Mouse (Mus musculus) heart, embryonic 10.5 days (tissue): ENCODE data around the gene Tepsin. TPM values are rescaled to one million over a fixed set of nuclear protein-coding genes. Genes with fewer than 3 reads are reported as not detected.
A peak's percentile ranks its signal among the peaks of the same experiment; 100 is the strongest.

Experiments
- DNase-seq: peaks from one replicate; pipeline ENCODE4 v3.0.0-alpha.2; 2017; ENCODE audit warnings: low spot score
- H3K27ac ChIP-seq: fragments of 300-500 bp; sonication (generic); 2 replicates; pipeline ENCODE4 v1.5.1; 2016; ENCODE audit warnings: mild to moderate bottlenecking
- H3K27me3 ChIP-seq: fragments of 300-500 bp; sonication (generic); 2 replicates; pipeline ENCODE4 v1.6.1; 2016; ENCODE audit warnings: mild to moderate bottlenecking; ENCODE audit not compliant: poor library complexity, insufficient read depth, severe bottlenecking
- H3K36me3 ChIP-seq: fragments of 300-500 bp; sonication (generic); 2 replicates; pipeline ENCODE4 v1.6.1; 2016; ENCODE audit warnings: mild to moderate bottlenecking, moderate library complexity
- H3K4me1 ChIP-seq: fragments of 300-500 bp; sonication (generic); 2 replicates; pipeline ENCODE4 v1.6.1; 2016; ENCODE audit warnings: mild to moderate bottlenecking
- H3K4me3 ChIP-seq: fragments of 300-500 bp; sonication (generic); 2 replicates; pipeline ENCODE4 v1.5.1; 2016; ENCODE audit warnings: mild to moderate bottlenecking, moderate library complexity
- H3K9me3 ChIP-seq: fragments of 300-500 bp; sonication (generic); 2 replicates; pipeline ENCODE4 v1.6.1; 2016; ENCODE audit warnings: mild to moderate bottlenecking, moderate library complexity
- WGBS: fragments of 180-500 bp; shearing (Covaris S2); methylation state at CpG from one replicate; pipeline ENCODE4 v1.1.7; 2016; 5-methylcytosine and 5-hydroxymethylcytosine counted together
- polyA plus RNA-seq: library from polyadenylated mRNA; unstranded; fragments of >200 nt; fragmentation: Nextera tagmentation; extraction: Ambion mirVana; gene quantifications from 2 replicates; pipeline ENCODE4 v1.2.1, GENCODE M21; 2016

The Tepsin gene
- polyA plus RNA-seq, 1 experiment from 2014 or later = 23.2 TPM

GRCm38 (mm10) chr11:120126845-120127244, 28.3 kb upstream of the Tepsin start:
- Histone ChIP-seq H3K27me3 (no peaks in the 10 kb centered on the region), H3K36me3 (peaks cover 87% of the 10 kb centered on the region), H3K4me1 (peaks cover 6% of the 10 kb centered on the region; the same call in 1 of the 2 replicates), H3K9me3 (no peaks in the 10 kb centered on the region), H3K27ac (no peak overlapping the region), H3K4me3 (no peak overlapping the region)
- WGBS = 83% methylated on average over 2 of the region's 2 CpGs
- DNase-seq = no peak

- peaks cover 15% of the 10 kb centered on the region for H3K4me1 ChIP-seq
- no peak for DNase-seq
- WGBS = 88% methylated on average over 12 of the region's 12 CpGs
- no peaks in the 10 kb centered on the region for H3K9me3 ChIP-seq
- peaks cover 86% of the 10 kb centered on the region for H3K36me3 ChIP-seq
- H3K4me3 ChIP-seq = no peak overlapping the region
- no peaks in the 10 kb centered on the region for H3K27me3 ChIP-seq
- peak overlapping the region; percentile 42; the same call in 1 of the 2 replicates for H3K27ac ChIP-seq
Observed at GRCm38 (mm10) chr11:120122126-120122525, 23.6 kb upstream of the Tepsin start.

GRCm38 (mm10) chr11:120120642-120121420, 22.3 kb upstream of the Tepsin start:
- no peak for DNase-seq
- WGBS = 79% methylated on average over 17 of the region's 17 CpGs

GRCm38 (mm10) chr11:120119936-120120541, 21.5 kb upstream of the Tepsin start:
- no peak for DNase-seq
- Histone ChIP-seq H3K27ac (no peak overlapping the region), H3K27me3 (no peaks in the 10 kb centered on the region), H3K36me3 (peaks cover 92% of the 10 kb centered on the region), H3K4me1 (peaks cover 15% of the 10 kb centered on the region), H3K4me3 (no peak overlapping the region), H3K9me3 (no peaks in the 10 kb centered on the region)
- 74% methylated on average over 10 of the region's 10 CpGs for WGBS

More at GRCm38 (mm10) chr11:120120642-120121420, 22.3 kb upstream of the Tepsin start:
- H3K27me3 ChIP-seq = no peaks in the 10 kb centered on the region
- H3K36me3 ChIP-seq = peaks cover 89% of the 10 kb centered on the region
- no peak overlapping the region for H3K27ac ChIP-seq
- no peaks in the 10 kb centered on the region for H3K9me3 ChIP-seq
- peaks cover 15% of the 10 kb centered on the region for H3K4me1 ChIP-seq
- H3K4me3 ChIP-seq = no peak overlapping the region

- H3K27ac ChIP-seq = no peak overlapping the region
- H3K36me3 ChIP-seq = peaks cover 93% of the 10 kb centered on the region
- H3K4me1 ChIP-seq = peaks cover 15% of the 10 kb centered on the region
- 96% methylated on average over 7 of the region's 7 CpGs for WGBS
- no peak overlapping the region for H3K4me3 ChIP-seq
- H3K27me3 ChIP-seq = no peaks in the 10 kb centered on the region
- DNase-seq = no peak
- H3K9me3 ChIP-seq = no peaks in the 10 kb centered on the region
Observed at GRCm38 (mm10) chr11:120119108-120119507, 20.6 kb upstream of the Tepsin start.

- Histone ChIP-seq H3K4me3 (no peak overlapping the region), H3K36me3 (peaks cover 87% of the 10 kb centered on the region)
Observed at GRCm38 (mm10) chr11:120117626-120118025, 19.1 kb upstream of the Tepsin start.

GRCm38 (mm10) chr11:120114488-120115215, 16.1 kb upstream of the Tepsin start:
- H3K36me3 ChIP-seq = peaks cover 76% of the 10 kb centered on the region
- H3K27ac ChIP-seq = no peak overlapping the region
- DNase-seq = no peak

More at GRCm38 (mm10) chr11:120117626-120118025, 19.1 kb upstream of the Tepsin start:
- Histone ChIP-seq H3K27me3 (no peaks in the 10 kb centered on the region), H3K9me3 (no peaks in the 10 kb centered on the region), H3K27ac (no peak overlapping the region), H3K4me1 (peaks cover 20% of the 10 kb centered on the region)
- no peak for DNase-seq
- WGBS = 84% methylated on average over 2 of the region's 2 CpGs

GRCm38 (mm10) chr11:120112136-120112535, 13.6 kb upstream of the Tepsin start:
- H3K4me1 ChIP-seq = peaks cover 25% of the 10 kb centered on the region
- DNase-seq = no peak
- 63% methylated on average over 4 of the region's 4 CpGs for WGBS
- no peak overlapping the region for H3K4me3 ChIP-seq
- no peaks in the 10 kb centered on the region for H3K27me3 ChIP-seq
- no peaks in the 10 kb centered on the region for H3K9me3 ChIP-seq
- peak overlapping the region; percentile 52; the same call in 1 of the 2 replicates for H3K27ac ChIP-seq
- peaks cover 76% of the 10 kb centered on the region for H3K36me3 ChIP-seq

More at GRCm38 (mm10) chr11:120114488-120115215, 16.1 kb upstream of the Tepsin start:
- peaks cover 29% of the 10 kb centered on the region for H3K4me1 ChIP-seq
- no peaks in the 10 kb centered on the region for H3K27me3 ChIP-seq
- no peaks in the 10 kb centered on the region for H3K9me3 ChIP-seq
- H3K4me3 ChIP-seq = no peak overlapping the region
- WGBS = 92% methylated on average over 21 of the region's 21 CpGs

- Histone ChIP-seq H3K27ac (0 out of 2 replicates have a peak overlapping the region, but pooled peaks have one; percentile 7), H3K4me3 (no peak overlapping the region), H3K36me3 (peaks cover 75% of the 10 kb centered on the region), H3K9me3 (no peaks in the 10 kb centered on the region), H3K27me3 (no peaks in the 10 kb centered on the region), H3K4me1 (peaks cover 25% of the 10 kb centered on the region)
- 4% methylated on average over 2 of the region's 2 CpGs for WGBS
- DNase-seq = no peak
Observed at GRCm38 (mm10) chr11:120111033-120111432, 12.5 kb upstream of the Tepsin start.

GRCm38 (mm10) chr11:120110554-120110953, 12.0 kb upstream of the Tepsin start:
- peaks cover 75% of the 10 kb centered on the region for H3K36me3 ChIP-seq

GRCm38 (mm10) chr11:120109558-120110210, 11.2 kb upstream of the Tepsin start:
- H3K36me3 ChIP-seq = peaks cover 75% of the 10 kb centered on the region
- 0 out of 2 replicates have a peak overlapping the region, but pooled peaks have one; percentile 6 for H3K27ac ChIP-seq
- H3K4me3 ChIP-seq = no peak overlapping the region
- no peaks in the 10 kb centered on the region for H3K27me3 ChIP-seq
- DNase-seq = no peak
- peaks cover 25% of the 10 kb centered on the region for H3K4me1 ChIP-seq
- WGBS = 76% methylated on average over 14 of the region's 14 CpGs
- H3K9me3 ChIP-seq = no peaks in the 10 kb centered on the region

More at GRCm38 (mm10) chr11:120110554-120110953, 12.0 kb upstream of the Tepsin start:
- H3K9me3 ChIP-seq = no peaks in the 10 kb centered on the region
- H3K27me3 ChIP-seq = no peaks in the 10 kb centered on the region
- H3K4me3 ChIP-seq = no peak overlapping the region
- peaks cover 25% of the 10 kb centered on the region for H3K4me1 ChIP-seq
- H3K27ac ChIP-seq = 0 out of 2 replicates have a peak overlapping the region, but pooled peaks have one; percentile 7
- no peak for DNase-seq
- 62% methylated on average over 7 of the region's 7 CpGs for WGBS

GRCm38 (mm10) chr11:120107796-120108195, 9.3 kb upstream of the Tepsin start:
- Histone ChIP-seq H3K4me3 (no peak overlapping the region), H3K27me3 (no peaks in the 10 kb centered on the region), H3K36me3 (peaks cover 78% of the 10 kb centered on the region), H3K4me1 (peaks cover 24% of the 10 kb centered on the region), H3K9me3 (no peaks in the 10 kb centered on the region), H3K27ac (no peak overlapping the region)
- WGBS = 89% methylated on average over 9 of the region's 9 CpGs
- DNase-seq = no peak
